Mouse (Mus musculus): ENCODE measurements around the gene 4930519G04Rik.

GRCm38 (mm10) chr5:114804335-114804734, 49.1 kb upstream of the 4930519G04Rik start:
- TF ChIP-seq POLR2A (IDR thresholded peaks at IDR 0.05; ENCODE audit: control insufficient read depth, low read depth, low read length) = no peak
- no peak for TF ChIP-seq CTCF (IDR thresholded peaks at IDR 0.05; ENCODE audit: control insufficient read depth, insufficient read depth, insufficient replicate concordance, low read depth, low read length)
